Comparison of ENCODE assay signal across 9 mouse cellular contexts in the genomic region with DNA sequence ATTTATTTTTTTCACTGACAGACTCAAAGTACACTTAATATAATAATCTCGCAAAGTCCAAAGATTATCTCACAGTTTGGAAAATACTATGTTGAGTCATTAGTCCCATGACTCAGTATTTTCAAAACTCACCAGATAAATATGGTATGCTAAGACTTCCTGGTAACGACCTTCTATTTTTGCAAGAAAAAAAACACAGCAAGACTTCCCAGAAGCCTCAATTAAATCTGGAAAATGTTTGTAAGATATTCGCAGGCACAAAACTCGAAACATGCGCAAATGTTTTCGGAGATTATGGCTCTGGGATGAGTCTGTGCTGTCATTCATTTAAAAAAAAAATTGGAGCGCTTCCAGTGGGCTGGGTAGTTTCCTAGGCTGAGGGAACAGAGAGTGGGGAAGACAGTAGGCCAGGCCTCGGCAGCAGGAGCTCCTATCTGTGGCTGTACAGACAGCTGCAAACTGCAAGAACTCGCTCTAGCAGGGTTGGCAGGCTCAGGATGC.
DNase-seq lines count a peak whose midpoint lies in the region; ATAC-seq and TF ChIP-seq lines count a peak whose summit lies in the region.
"Had no signal": no experiment of that assay in that cellular context is flagged by ENCODE, and none has a peak within 500 bp of the region (broad histone marks: within the 10 kb centered on the region; RNA-seq: fewer than 3 reads in every experiment).

No protein-coding gene starts in this region.

- WGBS in hindbrain, postnatal 0 days: 62% methylated on average over 9 of the region's 9 CpGs
- WGBS in hindbrain, embryonic 14.5 days: 78% methylated on average over 9 of the region's 9 CpGs
- WGBS in heart, embryonic 11.5 days (ENCODE audit: insufficient replicate concordance): 40% methylated on average over 9 of the region's 9 CpGs
- WGBS in liver, embryonic 15.5 days (ENCODE audit: insufficient replicate concordance): 19% methylated on average over 9 of the region's 9 CpGs
- WGBS in midbrain, embryonic 13.5 days: 79% methylated on average over 9 of the region's 9 CpGs
- WGBS in midbrain, embryonic 10.5 days: 90% methylated on average over 9 of the region's 9 CpGs

- H3K4me2 ChIP-seq in hindbrain, postnatal 0 days (ENCODE audit: low read depth, low read length): no peak overlapping the region
- no peak overlapping the region for H3K4me2 ChIP-seq in hindbrain, embryonic 14.5 days (replicated peaks)
- no peak overlapping the region for H3K4me2 ChIP-seq in heart, embryonic 11.5 days
- no peak overlapping the region; the same call in 1 of the 2 replicates for H3K4me2 ChIP-seq in liver, embryonic 15.5 days
- H3K4me2 ChIP-seq in midbrain, embryonic 13.5 days (replicated peaks): no peak overlapping the region
- H3K4me2 ChIP-seq: hindbrain, embryonic 15.5 days had no signal

- no peaks in the 10 kb centered on the region for H3K36me3 ChIP-seq in hindbrain, postnatal 0 days (ENCODE audit: insufficient read depth, low read length)
- no peaks in the 10 kb centered on the region for H3K36me3 ChIP-seq in hindbrain, embryonic 14.5 days (replicated peaks; ENCODE audit: control insufficient read depth, insufficient read depth)
- H3K36me3 ChIP-seq in heart, embryonic 11.5 days (ENCODE audit: control insufficient read depth, insufficient read depth, low read length): no peaks in the 10 kb centered on the region
- no peaks in the 10 kb centered on the region for H3K36me3 ChIP-seq in liver, embryonic 15.5 days (replicated peaks)
- no peaks in the 10 kb centered on the region for H3K36me3 ChIP-seq in midbrain, embryonic 13.5 days
- H3K36me3 ChIP-seq in midbrain, embryonic 10.5 days: no peaks in the 10 kb centered on the region
- H3K36me3 ChIP-seq: hindbrain, embryonic 15.5 days had no signal

- H3K9ac ChIP-seq in hindbrain, postnatal 0 days (replicated peaks; ENCODE audit: low read length): no peak overlapping the region
- no peak overlapping the region for H3K9ac ChIP-seq in hindbrain, embryonic 14.5 days
- H3K9ac ChIP-seq in heart, embryonic 11.5 days (ENCODE audit: low read depth, low read length): no peak overlapping the region
- no peak overlapping the region for H3K9ac ChIP-seq in liver, embryonic 15.5 days
- H3K9ac ChIP-seq in midbrain, embryonic 13.5 days (replicated peaks): no peak overlapping the region
- H3K9ac ChIP-seq: hindbrain, embryonic 15.5 days had no signal

- no peaks in the 10 kb centered on the region for H3K4me1 ChIP-seq in hindbrain, postnatal 0 days (ENCODE audit: insufficient read depth, low read length)
- H3K4me1 ChIP-seq in hindbrain, embryonic 14.5 days (replicated peaks; ENCODE audit: control insufficient read depth, insufficient read depth, low read length): peaks cover 7% of the 10 kb centered on the region; the same call in 1 of the 2 replicates
- H3K4me1 ChIP-seq in brown adipose tissue, adult 24 weeks (ENCODE audit: control insufficient read depth, insufficient read depth, insufficient read length, low read length): peaks cover 5% of the 10 kb centered on the region
- peaks cover 32% of the 10 kb centered on the region for H3K4me1 ChIP-seq in heart, embryonic 11.5 days (ENCODE audit: control insufficient read depth, insufficient read depth, low read length)
- H3K4me1 ChIP-seq in liver, embryonic 15.5 days (replicated peaks): peaks cover 23% of the 10 kb centered on the region
- H3K4me1 ChIP-seq in midbrain, embryonic 13.5 days (replicated peaks): peaks cover 18% of the 10 kb centered on the region
- H3K4me1 ChIP-seq in midbrain, embryonic 10.5 days: no peaks in the 10 kb centered on the region; the same call in 1 of the 2 replicates

- no peaks in the 10 kb centered on the region for H3K27me3 ChIP-seq in hindbrain, postnatal 0 days (ENCODE audit: insufficient read depth, low read length)
- H3K27me3 ChIP-seq in hindbrain, embryonic 14.5 days (ENCODE audit: control insufficient read depth, insufficient read depth, low read length): no peaks in the 10 kb centered on the region
- no peaks in the 10 kb centered on the region for H3K27me3 ChIP-seq in heart, embryonic 11.5 days (ENCODE audit: control insufficient read depth, insufficient read depth, low read length)
- H3K27me3 ChIP-seq in liver, embryonic 15.5 days: no peaks in the 10 kb centered on the region
- H3K27me3 ChIP-seq in midbrain, embryonic 13.5 days: no peaks in the 10 kb centered on the region
- H3K27me3 ChIP-seq in midbrain, embryonic 10.5 days (ENCODE audit: low read depth, poor library complexity, severe bottlenecking): no peaks in the 10 kb centered on the region
- H3K27me3 ChIP-seq: hindbrain, embryonic 15.5 days had no signal

- TF ChIP-seq CTCF in hindbrain, postnatal 0 days (IDR thresholded peaks at IDR 0.05; ENCODE audit: low read depth): no peak

- H3K9me3 ChIP-seq in hindbrain, postnatal 0 days (ENCODE audit: low read length): no peaks in the 10 kb centered on the region
- no peaks in the 10 kb centered on the region for H3K9me3 ChIP-seq in hindbrain, embryonic 14.5 days (ENCODE audit: control insufficient read depth, low read length)
- H3K9me3 ChIP-seq in heart, embryonic 11.5 days (replicated peaks; ENCODE audit: control insufficient read depth, low read length): no peaks in the 10 kb centered on the region
- H3K9me3 ChIP-seq in liver, embryonic 15.5 days (replicated peaks): no peaks in the 10 kb centered on the region
- no peaks in the 10 kb centered on the region for H3K9me3 ChIP-seq in midbrain, embryonic 13.5 days
- H3K9me3 ChIP-seq in midbrain, embryonic 10.5 days (replicated peaks): no peaks in the 10 kb centered on the region
- H3K9me3 ChIP-seq: hindbrain, embryonic 15.5 days had no signal

- H3K4me3 ChIP-seq in hindbrain, postnatal 0 days (ENCODE audit: low read length): no peak overlapping the region
- no peak overlapping the region for H3K4me3 ChIP-seq in hindbrain, embryonic 14.5 days (replicated peaks; ENCODE audit: low read length)
- H3K4me3 ChIP-seq in brown adipose tissue, adult 24 weeks (ENCODE audit: insufficient read depth, low read depth, low read length): no peak overlapping the region
- no peak overlapping the region for H3K4me3 ChIP-seq in heart, embryonic 11.5 days (ENCODE audit: low read depth, low read length)
- H3K4me3 ChIP-seq in liver, embryonic 15.5 days (replicated peaks): no peak overlapping the region
- H3K4me3 ChIP-seq in midbrain, embryonic 13.5 days (replicated peaks): no peak overlapping the region
- H3K4me3 ChIP-seq in midbrain, embryonic 10.5 days: no peak overlapping the region
- H3K4me3 ChIP-seq: hindbrain, embryonic 15.5 days had no signal

- DNase-seq in hindbrain, postnatal 0 days (ENCODE audit: low spot score): peak; percentile 41
- no peak for DNase-seq in hindbrain, embryonic 14.5 days (ENCODE audit: low spot score)
- DNase-seq in midbrain, embryonic 10.5 days (ENCODE audit: low spot score): no peak
- DNase-seq in cerebellum, adult 9-10 months: no peak

- H3K27ac ChIP-seq in hindbrain, postnatal 0 days: no peak overlapping the region
- no peak overlapping the region for H3K27ac ChIP-seq in hindbrain, embryonic 14.5 days
- H3K27ac ChIP-seq in brown adipose tissue, adult 24 weeks (replicated peaks; ENCODE audit: low read depth, low read length): peak overlapping the region; percentile 5; the same call in 1 of the 2 replicates
- peak overlapping the region; percentile 77 for H3K27ac ChIP-seq in heart, embryonic 11.5 days (ENCODE audit: low read depth, low read length)
- peak overlapping the region; percentile 29 for H3K27ac ChIP-seq in liver, embryonic 15.5 days (replicated peaks)
- no peak overlapping the region for H3K27ac ChIP-seq in midbrain, embryonic 13.5 days
- H3K27ac ChIP-seq in midbrain, embryonic 10.5 days (replicated peaks): no peak overlapping the region
- H3K27ac ChIP-seq: hindbrain, embryonic 15.5 days had no signal

- no peak for ATAC-seq in hindbrain, postnatal 0 days
- no peak for ATAC-seq in hindbrain, embryonic 14.5 days (ENCODE audit: low FRiP score)
- ATAC-seq in heart, embryonic 11.5 days (replicated peaks; ENCODE audit: insufficient number of reproducible peaks, low FRiP score, low TSS enrichment): peak; percentile 45; the same call in 1 of the 2 replicates
- peak; percentile 65; the same call in 1 of the 2 replicates for ATAC-seq in liver, embryonic 15.5 days (ENCODE audit: insufficient read depth)
- no peak for ATAC-seq in midbrain, embryonic 13.5 days

Comparison
In these comparisons a context has a peak if more than half of its experiments do, and no peak if none do; other contexts are left out.
1. ATAC-seq: peak in heart, embryonic 11.5 days (single experiment) and liver, embryonic 15.5 days (single experiment); none in hindbrain, postnatal 0 days (single experiment), hindbrain, embryonic 14.5 days (single experiment) and midbrain, embryonic 13.5 days (single experiment).
2. H3K27ac ChIP-seq: peak in brown adipose tissue, adult 24 weeks (single experiment), heart, embryonic 11.5 days (single experiment) and liver, embryonic 15.5 days (single experiment); none in hindbrain, postnatal 0 days (single experiment), hindbrain, embryonic 14.5 days (single experiment), midbrain, embryonic 13.5 days (single experiment) and midbrain, embryonic 10.5 days (single experiment).